Mouse (Mus musculus) G1E (cell line): ENCODE measurements around the gene Arhgef18. TPM values are rescaled to one million over a fixed set of nuclear protein-coding genes. Genes with fewer than 3 reads are reported as not detected.

ENCODE experiments used
- ATAC-seq: 2 replicates; pipeline ENCODE4 v1.8.0; 2016; ENCODE audit warnings: mild to moderate bottlenecking; ENCODE audit not compliant: insufficient number of reproducible peaks, poor library complexity, low FRiP score, severe bottlenecking; ENCODE audit errors: extremely low read depth
- DNase-seq: peaks from one replicate; pipeline ENCODE4 v3.0.0; 2012; ENCODE audit warnings: low spot score
- H3K27me3 ChIP-seq: 2 replicates; pipeline ENCODE4 v1.6.1; 2012; ENCODE audit warnings: mild to moderate bottlenecking, low read length, inconsistent platforms; ENCODE audit not compliant: insufficient read depth
- H3K36me3 ChIP-seq: replicated peaks from 2 replicates; pipeline ENCODE3; 2012; ENCODE audit warnings: mild to moderate bottlenecking, inconsistent platforms
- H3K4me1 ChIP-seq: 2 replicates; pipeline ENCODE4 v1.6.1; 2012; ENCODE audit warnings: low read depth, low read length, inconsistent platforms, mixed read lengths; ENCODE audit not compliant: insufficient read depth
- H3K4me3 ChIP-seq: 2 replicates; pipeline ENCODE4 v1.5.1; 2012; ENCODE audit warnings: low read depth, mild to moderate bottlenecking, inconsistent platforms, low read length, moderate library complexity, mixed read lengths
- H3K9me3 ChIP-seq: replicated peaks from 2 replicates; pipeline ENCODE4 v1.6.1; 2012; ENCODE audit warnings: inconsistent platforms
- CTCF ChIP-seq: IDR thresholded peaks from 2 replicates; pipeline ENCODE4 v1.5.1; 2012; ENCODE audit warnings: low read depth, low read length, inconsistent platforms, mixed read lengths
- GATA1 ChIP-seq: IDR thresholded peaks from 2 replicates; pipeline ENCODE4 v1.6.1; 2012; ENCODE audit warnings: borderline replicate concordance, low read length, inconsistent platforms, mixed read lengths
- GATA2 ChIP-seq: IDR thresholded peaks from 2 replicates; pipeline ENCODE4 v1.6.1; 2012; ENCODE audit warnings: low read depth, low read length, inconsistent platforms, borderline replicate concordance
- POLR2AphosphoS5 ChIP-seq: IDR thresholded peaks from 2 replicates; pipeline ENCODE4 v1.6.1; 2012; ENCODE audit warnings: low read depth, low read length, inconsistent platforms; ENCODE audit not compliant: insufficient replicate concordance
- TAL1 ChIP-seq: conservative IDR thresholded peaks from 2 replicates; pipeline ENCODE4 v1.6.1; 2012; ENCODE audit warnings: low read depth, low read length, inconsistent platforms, mixed read lengths
- polyA plus RNA-seq: library from polyadenylated mRNA; stranded (reverse); fragments of >175 nt; gene quantifications from 2 replicates; pipeline ENCODE4 v1.2.3, GENCODE M21; 2012
- total RNA-seq, 2 experiments: library from RNA; stranded (forward) in 1 of 2; stranded (reverse) in 1 of 2; fragments of 200-1000 nt in 1 of 2; fragments of >200 nt in 1 of 2; fragmentation: Nextera tagmentation in 1 of 2; gene quantifications; 2 replicates each; pipeline ENCODE4 v1.2.3; 2014 to 2017

The Arhgef18 gene
- total and polyA plus RNA-seq, 3 experiments, result 13.0 to 37.6 (median 13.3) TPM

GRCm38 (mm10) chr8:3418101-3418500 lies 25.3 kb downstream of the Arhgef18 start:
- DNase-seq (no peak), ATAC-seq (no peak)
- TF ChIP-seq GATA2 (no peak), POLR2AphosphoS5 (no peak), CTCF (no peak), GATA1 (no peak), TAL1 (no peak)
- Histone ChIP-seq H3K27me3 (no peaks in the 10 kb centered on the region), H3K4me1 (peaks cover 83% of the 10 kb centered on the region), H3K4me3 (no peak overlapping the region), H3K9me3 (no peaks in the 10 kb centered on the region), H3K36me3 (peaks cover 77% of the 10 kb centered on the region)

GRCm38 (mm10) chr8:3420105-3420706 lies 27.4 kb downstream of the Arhgef18 start:
- no peaks in the 10 kb centered on the region for H3K9me3 ChIP-seq
- TF ChIP-seq GATA1, result no peak
- TF ChIP-seq POLR2AphosphoS5, result no peak
- TF ChIP-seq CTCF, result no peak
- TF ChIP-seq TAL1, result no peak
- TF ChIP-seq GATA2, result no peak
- no peak overlapping the region for H3K4me3 ChIP-seq
- peaks cover 81% of the 10 kb centered on the region for H3K36me3 ChIP-seq
- H3K27me3 ChIP-seq, result no peaks in the 10 kb centered on the region
- H3K4me1 ChIP-seq, result peaks cover 66% of the 10 kb centered on the region
- DNase-seq (no peak), ATAC-seq (no peak)

GRCm38 (mm10) chr8:3421507-3421906 lies 28.7 kb downstream of the Arhgef18 start:
- no peak for TF ChIP-seq GATA1
- peaks cover 82% of the 10 kb centered on the region for H3K36me3 ChIP-seq
- H3K4me3 ChIP-seq, result no peak overlapping the region
- H3K9me3 ChIP-seq, result no peaks in the 10 kb centered on the region
- H3K27me3 ChIP-seq, result no peaks in the 10 kb centered on the region
- ATAC-seq, result no peak
- DNase-seq, result no peak
- peaks cover 64% of the 10 kb centered on the region for H3K4me1 ChIP-seq

GRCm38 (mm10) chr8:3425217-3425616 lies 32.4 kb downstream of the Arhgef18 start:
- DNase-seq (no peak), ATAC-seq (no peak)
- TF ChIP-seq GATA1, result no peak
- TF ChIP-seq GATA2, result no peak
- no peak for TF ChIP-seq TAL1
- no peak for TF ChIP-seq POLR2AphosphoS5
- TF ChIP-seq CTCF, result no peak
- no peaks in the 10 kb centered on the region for H3K9me3 ChIP-seq
- peaks cover 40% of the 10 kb centered on the region for H3K4me1 ChIP-seq
- no peaks in the 10 kb centered on the region for H3K27me3 ChIP-seq
- no peak overlapping the region for H3K4me3 ChIP-seq
- H3K36me3 ChIP-seq, result peaks cover 87% of the 10 kb centered on the region

GRCm38 (mm10) chr8:3426211-3426610 lies 33.4 kb downstream of the Arhgef18 start:
- no peak for TF ChIP-seq TAL1
- no peak for TF ChIP-seq POLR2AphosphoS5
- TF ChIP-seq GATA2, result no peak
- no peak for TF ChIP-seq CTCF
- TF ChIP-seq GATA1, result no peak
- Histone ChIP-seq H3K4me3 (no peak overlapping the region), H3K4me1 (peaks cover 30% of the 10 kb centered on the region), H3K9me3 (no peaks in the 10 kb centered on the region), H3K27me3 (no peaks in the 10 kb centered on the region), H3K36me3 (peaks cover 86% of the 10 kb centered on the region)
- no peak for ATAC-seq
- no peak for DNase-seq

- TF ChIP-seq TAL1 (no peak), CTCF (no peak), POLR2AphosphoS5 (no peak), GATA2 (no peak), GATA1 (no peak)
- Histone ChIP-seq H3K4me1 (peaks cover 25% of the 10 kb centered on the region), H3K9me3 (no peaks in the 10 kb centered on the region), H3K36me3 (peaks cover 95% of the 10 kb centered on the region), H3K4me3 (no peak overlapping the region), H3K27me3 (no peaks in the 10 kb centered on the region)
- DNase-seq, result no peak
- ATAC-seq, result no peak
Observed at GRCm38 (mm10) chr8:3428426-3428825, 35.6 kb downstream of the Arhgef18 start.

- Histone ChIP-seq H3K4me3 (no peak overlapping the region), H3K4me1 (peaks cover 31% of the 10 kb centered on the region), H3K9me3 (no peaks in the 10 kb centered on the region), H3K36me3 (peaks cover 96% of the 10 kb centered on the region), H3K27me3 (no peaks in the 10 kb centered on the region)
- TF ChIP-seq TAL1, result no peak
- no peak for TF ChIP-seq GATA2
- no peak for TF ChIP-seq POLR2AphosphoS5
- no peak for TF ChIP-seq CTCF
- TF ChIP-seq GATA1, result no peak
- DNase-seq (no peak), ATAC-seq (no peak)
Observed at GRCm38 (mm10) chr8:3429966-3430365, 37.2 kb downstream of the Arhgef18 start.
